Mouse (Mus musculus) intestine, embryonic 16.5 days (tissue): ENCODE results near the gene Rgp1. TPM values are rescaled to one million over a fixed set of nuclear protein-coding genes. Genes with fewer than 3 reads are reported as not detected.

Experiments
- ATAC-seq: fragments of 200-750 bp; cut with Nextera tagmentation; 2 replicates; pipeline ENCODE4 v1.8.0; 2017; ENCODE audit warnings: moderate TSS enrichment, moderate library complexity
- H3K27ac ChIP-seq: fragments of 300-500 bp; sonication (generic); 2 replicates; pipeline ENCODE4 v1.5.1; 2014; ENCODE audit warnings: mild to moderate bottlenecking, low read length
- H3K27me3 ChIP-seq: fragments of 300-500 bp; sonication (generic); replicated peaks from 2 replicates; pipeline ENCODE4 v1.6.1; 2014; ENCODE audit warnings: low read length, control low read depth, mixed read lengths; ENCODE audit not compliant: control insufficient read depth, insufficient read depth
- H3K36me3 ChIP-seq: fragments of 300-500 bp; sonication (generic); 2 replicates; pipeline ENCODE4 v1.6.1; 2014; ENCODE audit warnings: low read length, control low read depth; ENCODE audit not compliant: control insufficient read depth, insufficient read depth
- H3K4me1 ChIP-seq: fragments of 300-500 bp; sonication (generic); 2 replicates; pipeline ENCODE4 v1.6.1; 2014; ENCODE audit warnings: low read length, control low read depth, mixed read lengths; ENCODE audit not compliant: control insufficient read depth, insufficient read depth
- H3K4me2 ChIP-seq: fragments of 300-500 bp; sonication (generic); 2 replicates; pipeline ENCODE4 v1.6.1; 2014; ENCODE audit warnings: low read depth, low read length, control low read depth
- H3K4me3 ChIP-seq: fragments of 300-500 bp; sonication (generic); 2 replicates; pipeline ENCODE4 v1.5.1; 2014; ENCODE audit warnings: mild to moderate bottlenecking, low read length
- H3K9ac ChIP-seq: fragments of 300-500 bp; sonication (generic); 2 replicates; pipeline ENCODE4 v1.6.1; 2014; ENCODE audit warnings: low read depth, low read length
- H3K9me3 ChIP-seq: fragments of 300-500 bp; sonication (generic); 2 replicates; pipeline ENCODE4 v1.6.1; 2016; ENCODE audit warnings: low read length, control low read depth; ENCODE audit not compliant: control insufficient read depth
- WGBS: fragments of 180-500 bp; shearing (Covaris S2); extraction: QIAGEN DNeasy Blood & Tissue Kit; methylation state at CpG from one replicate; pipeline ENCODE4 v1.1.7; 2014; 5-methylcytosine and 5-hydroxymethylcytosine counted together
- polyA plus RNA-seq: library from polyadenylated mRNA; unstranded; fragments of >200 nt; fragmentation: Nextera tagmentation; extraction: Ambion mirVana; gene quantifications from 2 replicates; pipeline ENCODE4 v1.2.1, GENCODE M21; 2015

Rgp1 gene
- polyA plus RNA-seq, 1 experiment from 2014 or later: 19.5 TPM

DNA sequence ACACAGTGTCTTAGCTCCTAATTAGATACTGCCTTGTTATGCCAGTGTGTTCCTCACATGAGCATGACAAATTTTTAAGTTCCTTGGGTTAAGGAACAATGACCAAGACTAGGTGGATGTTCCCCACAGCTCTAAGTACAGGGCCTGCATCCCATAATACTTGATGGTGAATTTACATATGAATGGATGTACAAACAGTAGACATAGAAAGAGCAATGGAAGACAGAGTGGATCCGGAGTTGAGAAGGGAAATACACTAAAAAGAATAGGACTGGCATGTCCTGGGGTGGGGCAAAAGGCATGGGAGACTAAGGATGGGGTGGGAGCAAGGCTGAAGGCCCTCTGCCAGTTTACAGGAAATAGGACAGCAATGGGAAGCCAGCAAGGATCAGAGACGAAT, 3.2 kb upstream of the Rgp1 start:
- Histone ChIP-seq H3K4me3 (no peak overlapping the region), H3K4me2 (no peak overlapping the region), H3K27ac (no peak overlapping the region), H3K4me1 (peaks cover 28% of the 10 kb centered on the region), H3K9me3 (no peaks in the 10 kb centered on the region), H3K27me3 (no peaks in the 10 kb centered on the region), H3K9ac (no peak overlapping the region), H3K36me3 (no peaks in the 10 kb centered on the region)
- WGBS: 72% methylated on average over 2 of the region's 2 CpGs
- no peak for ATAC-seq

DNA sequence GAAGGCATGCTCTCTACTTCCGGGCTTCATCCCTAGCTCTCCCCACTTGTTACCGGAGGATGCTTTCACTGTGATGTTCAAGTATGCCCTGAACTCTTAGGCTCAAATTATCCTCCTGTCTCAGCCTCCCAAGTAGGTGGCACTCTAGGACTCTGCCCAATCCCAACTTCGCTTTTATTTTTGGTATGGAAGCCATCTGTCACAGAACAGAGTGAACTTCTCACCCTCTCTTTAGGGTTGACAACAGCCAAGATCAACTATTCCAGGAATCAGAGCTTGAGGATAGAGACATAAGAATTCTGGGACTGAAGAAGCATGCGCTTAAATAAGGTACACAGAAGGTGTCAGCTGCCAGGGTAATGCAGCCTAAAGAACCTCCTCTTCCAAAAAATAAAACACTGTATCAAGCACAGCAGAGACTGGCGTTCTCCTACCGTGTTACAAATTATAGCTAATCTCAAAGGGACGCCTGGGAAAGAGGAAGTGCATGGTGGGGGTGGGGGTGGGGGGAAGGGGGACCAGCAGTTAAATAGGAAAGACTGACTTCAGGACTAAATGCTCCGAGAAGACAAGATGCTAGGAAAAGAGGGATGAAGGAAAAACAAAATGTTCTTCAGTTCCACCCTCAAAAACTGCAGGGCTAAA, 1.2 kb upstream of the Rgp1 start:
- peaks cover 28% of the 10 kb centered on the region for H3K4me1 ChIP-seq
- WGBS: 40% methylated on average over 8 of the region's 8 CpGs
- no peaks in the 10 kb centered on the region for H3K9me3 ChIP-seq
- ATAC-seq: no peak
- H3K9ac ChIP-seq: peak overlapping the region; percentile 81
- H3K27me3 ChIP-seq: no peaks in the 10 kb centered on the region
- H3K27ac ChIP-seq: no peak overlapping the region
- peak overlapping the region; percentile 65 for H3K4me3 ChIP-seq
- 0 out of 2 replicates have a peak, but pooled peaks cover 7% of the 10 kb centered on the region for H3K36me3 ChIP-seq
- H3K4me2 ChIP-seq: peak overlapping the region; percentile 55

DNA sequence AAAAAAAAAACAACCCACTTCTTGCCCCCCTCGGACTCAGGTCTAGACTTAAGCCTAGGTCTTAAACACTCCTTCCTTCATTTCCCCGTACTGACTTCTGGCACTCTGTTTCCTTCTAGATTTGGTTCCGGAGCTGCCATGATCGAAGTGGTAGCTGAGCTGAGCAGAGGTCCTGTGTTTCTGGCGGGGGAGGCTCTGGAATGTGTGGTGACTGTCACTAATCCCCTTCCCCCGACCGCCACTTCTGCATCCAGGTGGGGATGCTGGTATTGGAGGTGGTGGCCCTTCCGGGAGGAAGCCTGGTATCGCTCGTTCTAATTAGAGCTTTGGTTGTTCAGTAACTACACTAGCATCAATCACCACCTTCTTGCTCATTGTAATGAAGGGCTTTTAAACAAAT, 741 bp downstream of the Rgp1 start:
- peaks cover 14% of the 10 kb centered on the region; the same call in 1 of the 2 replicates for H3K36me3 ChIP-seq
- H3K27me3 ChIP-seq: no peaks in the 10 kb centered on the region
- H3K4me3 ChIP-seq: peak overlapping the region; percentile 65
- peak overlapping the region; percentile 81 for H3K9ac ChIP-seq
- peaks cover 28% of the 10 kb centered on the region for H3K4me1 ChIP-seq
- ATAC-seq: no peak
- H3K9me3 ChIP-seq: no peaks in the 10 kb centered on the region
- WGBS: 3% methylated on average over 10 of the region's 10 CpGs
- peak overlapping the region; percentile 55 for H3K4me2 ChIP-seq
- H3K27ac ChIP-seq: peak overlapping the region; percentile 24; the same call in 1 of the 2 replicates

DNA sequence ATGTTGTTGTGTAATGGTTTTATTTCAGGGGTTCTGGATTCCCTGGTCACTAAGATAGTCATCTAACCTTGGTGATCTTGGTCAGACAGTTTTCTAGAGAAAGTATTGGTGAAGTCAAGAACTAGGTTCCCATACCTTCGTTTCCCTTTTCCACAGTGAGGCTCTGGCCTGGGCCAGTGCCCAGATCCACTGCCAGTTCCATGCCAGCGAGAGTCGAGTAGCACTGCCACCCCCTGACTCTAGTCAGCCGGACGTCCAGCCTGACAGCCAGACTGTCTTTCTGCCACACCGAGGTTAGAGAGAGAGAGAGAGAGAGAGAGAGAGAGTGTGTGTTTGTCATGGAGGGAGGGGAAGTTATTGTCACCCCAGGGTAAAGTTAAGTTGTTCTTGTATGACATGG, 1.2 kb downstream of the Rgp1 start:
- H3K27ac ChIP-seq: no peak overlapping the region
- H3K27me3 ChIP-seq: no peaks in the 10 kb centered on the region
- H3K4me3 ChIP-seq: peak overlapping the region; percentile 65
- peak overlapping the region; percentile 81 for H3K9ac ChIP-seq
- 79% methylated on average over 6 of the region's 6 CpGs for WGBS
- peaks cover 14% of the 10 kb centered on the region; the same call in 1 of the 2 replicates for H3K36me3 ChIP-seq
- peak overlapping the region; percentile 55 for H3K4me2 ChIP-seq
- H3K9me3 ChIP-seq: no peaks in the 10 kb centered on the region
- ATAC-seq: no peak
- peaks cover 28% of the 10 kb centered on the region for H3K4me1 ChIP-seq

DNA sequence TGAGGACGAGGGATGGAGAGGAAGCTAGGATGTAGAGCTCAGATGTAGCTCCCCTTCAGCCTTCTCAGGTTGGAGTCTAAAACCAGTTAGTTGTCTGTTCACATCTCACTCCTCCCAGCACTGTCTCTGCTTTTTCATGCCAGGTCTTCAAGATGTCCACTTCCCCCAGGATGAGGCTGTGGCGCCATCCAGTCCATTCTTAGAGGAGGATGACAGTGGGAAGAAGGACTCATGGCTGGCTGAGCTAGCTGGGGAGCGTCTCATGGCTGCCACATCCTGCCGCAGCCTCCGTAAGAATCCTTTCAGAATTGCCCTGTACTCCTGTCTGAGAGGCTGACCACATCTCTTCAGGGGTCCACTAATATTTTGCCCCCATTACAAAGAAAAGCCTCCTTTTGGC, 2.2 kb downstream of the Rgp1 start:
- Histone ChIP-seq H3K4me2 (no peak overlapping the region), H3K4me3 (no peak overlapping the region), H3K36me3 (peaks cover 14% of the 10 kb centered on the region; the same call in 1 of the 2 replicates), H3K9ac (no peak overlapping the region), H3K9me3 (no peaks in the 10 kb centered on the region), H3K27ac (no peak overlapping the region), H3K27me3 (no peaks in the 10 kb centered on the region), H3K4me1 (peaks cover 23% of the 10 kb centered on the region)
- ATAC-seq: no peak
- 95% methylated on average over 5 of the region's 5 CpGs for WGBS

DNA sequence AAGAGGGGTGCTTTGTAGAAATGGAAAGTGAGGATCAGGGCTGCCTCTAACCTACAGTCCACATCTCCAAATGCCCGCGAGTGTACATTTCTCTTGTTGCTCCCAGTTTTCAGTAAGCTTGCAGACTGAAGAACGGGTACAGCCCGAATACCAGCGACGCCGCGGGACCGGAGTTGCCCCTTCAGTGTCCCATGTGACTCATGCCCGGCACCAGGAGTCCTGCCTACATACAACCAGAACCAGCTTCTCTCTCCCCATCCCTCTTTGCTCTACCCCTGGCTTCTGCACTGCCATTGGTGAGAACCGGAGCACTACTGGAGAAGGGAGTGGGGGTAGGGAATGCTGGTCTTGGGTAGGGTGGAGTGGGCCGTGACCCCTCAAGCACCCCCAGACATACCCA, 2.9 kb downstream of the Rgp1 start:
- WGBS: 96% methylated on average over 12 of the region's 12 CpGs
- Histone ChIP-seq H3K9me3 (no peaks in the 10 kb centered on the region), H3K27ac (no peak overlapping the region), H3K4me1 (peaks cover 20% of the 10 kb centered on the region), H3K4me3 (no peak overlapping the region), H3K36me3 (peaks cover 14% of the 10 kb centered on the region; the same call in 1 of the 2 replicates), H3K9ac (no peak overlapping the region), H3K4me2 (no peak overlapping the region), H3K27me3 (no peaks in the 10 kb centered on the region)
- ATAC-seq: no peak

DNA sequence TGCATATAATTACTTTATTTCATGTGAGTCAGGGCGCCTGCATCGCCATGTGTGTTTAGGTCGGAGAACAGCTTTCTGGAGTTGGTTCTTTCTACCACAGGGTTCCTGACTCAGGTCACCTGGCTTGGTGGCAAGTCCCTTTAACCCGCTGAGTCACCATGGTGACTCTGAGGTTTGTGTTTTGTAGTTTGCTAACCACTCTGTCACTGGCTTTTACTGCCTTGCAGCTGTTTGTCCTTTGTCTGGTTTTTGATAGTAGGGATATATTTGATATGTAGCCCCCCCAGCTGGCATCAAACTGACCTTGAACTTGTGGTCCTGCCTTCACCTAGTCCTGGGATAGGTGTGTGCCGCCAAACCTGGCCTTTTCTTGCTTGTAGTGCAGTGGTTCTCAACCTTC, 3.7 kb downstream of the Rgp1 start:
- ATAC-seq: no peak
- no peak overlapping the region for H3K4me2 ChIP-seq
- H3K36me3 ChIP-seq: peaks cover 14% of the 10 kb centered on the region; the same call in 1 of the 2 replicates
- H3K27me3 ChIP-seq: no peaks in the 10 kb centered on the region
- 91% methylated on average over 5 of the region's 5 CpGs for WGBS
- no peak overlapping the region for H3K27ac ChIP-seq
- no peaks in the 10 kb centered on the region for H3K9me3 ChIP-seq
- no peak overlapping the region for H3K9ac ChIP-seq
- H3K4me1 ChIP-seq: peaks cover 13% of the 10 kb centered on the region
- no peak overlapping the region for H3K4me3 ChIP-seq

DNA sequence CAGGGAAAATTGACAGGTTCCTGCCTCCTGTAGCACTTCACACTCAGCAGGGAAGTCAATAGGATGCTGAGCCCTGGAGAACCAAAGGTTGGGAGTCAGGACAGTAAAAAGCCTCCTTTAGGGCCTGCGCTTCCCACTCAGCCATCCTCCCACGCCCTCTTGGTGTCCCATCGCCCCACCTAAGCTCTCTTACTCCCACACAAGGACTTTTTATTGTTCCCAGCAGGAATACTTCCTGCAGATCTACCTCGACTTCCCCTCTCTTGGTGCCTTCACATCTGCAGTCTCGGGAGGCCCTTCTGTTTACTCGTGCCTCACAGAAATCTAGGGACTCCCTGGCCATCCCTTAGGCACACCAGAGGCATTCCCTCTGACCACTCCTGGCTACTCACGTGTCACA, 4.9 kb downstream of the Rgp1 start:
- Histone ChIP-seq H3K4me1 (peaks cover 7% of the 10 kb centered on the region; the same call in 1 of the 2 replicates), H3K9ac (no peak overlapping the region), H3K27me3 (no peaks in the 10 kb centered on the region), H3K4me2 (no peak overlapping the region), H3K4me3 (no peak overlapping the region), H3K36me3 (peaks cover 14% of the 10 kb centered on the region; the same call in 1 of the 2 replicates), H3K9me3 (no peaks in the 10 kb centered on the region), H3K27ac (no peak overlapping the region)
- 72% methylated on average over 7 of the region's 7 CpGs for WGBS
- no peak for ATAC-seq

DNA sequence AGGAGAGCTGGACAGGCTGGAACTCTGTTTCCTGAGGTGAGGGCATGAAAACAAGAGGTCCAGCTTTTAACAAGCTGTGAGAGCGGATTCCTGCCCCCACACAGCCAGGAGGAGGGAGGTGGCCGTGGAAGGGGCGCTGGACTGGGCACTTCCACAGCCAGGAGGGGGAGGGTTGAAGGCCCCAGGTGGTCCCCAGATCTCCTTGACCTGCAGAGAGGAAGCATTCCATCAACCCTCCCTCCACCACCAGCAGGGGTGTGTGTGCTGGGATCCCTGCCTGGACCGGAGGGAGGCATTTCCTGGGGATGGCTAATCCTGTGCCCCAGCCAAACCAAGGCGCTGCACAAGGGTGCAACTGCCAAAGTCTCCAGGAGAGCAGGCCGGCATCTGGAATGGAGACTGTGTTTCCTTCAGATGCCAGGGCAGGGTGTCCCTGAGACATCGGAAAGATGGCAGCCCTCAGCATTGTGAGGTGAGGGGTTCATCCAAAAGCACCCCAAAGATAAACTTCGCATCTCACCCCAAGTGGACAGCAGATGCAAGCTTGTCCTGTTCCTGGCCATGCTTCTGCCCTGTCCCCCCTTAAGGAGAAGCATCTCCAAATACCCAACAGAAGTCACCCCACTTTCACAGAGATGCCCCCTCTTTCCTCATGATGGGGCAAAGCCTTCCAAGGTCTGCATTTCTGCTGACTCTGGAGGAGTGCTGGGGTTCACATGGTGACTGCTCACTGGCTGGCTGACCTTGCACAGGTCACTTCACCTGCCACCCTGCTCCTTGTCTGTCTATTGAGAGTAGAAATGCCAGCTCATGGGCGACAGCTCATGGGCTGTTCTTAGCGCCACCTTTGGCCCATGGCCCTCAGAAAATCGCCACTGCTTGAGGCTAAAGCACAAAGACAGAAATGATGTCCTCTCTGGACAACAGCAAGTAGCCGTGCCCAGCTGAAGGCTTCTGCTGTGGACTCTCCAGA, 6.2 kb downstream of the Rgp1 start, which contains the start of gene Msmp:
Gene Msmp, minus strand, starts transcription at position 51 of the 973 bp plus-strand sequence.
- peaks cover 2% of the 10 kb centered on the region; the same call in 1 of the 2 replicates for H3K4me1 ChIP-seq
- 69% methylated on average over 12 of the region's 12 CpGs for WGBS
- H3K9ac ChIP-seq: no peak within 1 kb of the TSS
- no peak within 1 kb of the TSS for H3K27ac ChIP-seq
- H3K4me2 ChIP-seq: no peak within 1 kb of the TSS
- no peak; the same call in 1 of the 2 replicates for ATAC-seq
- H3K4me3 ChIP-seq: no peak within 1 kb of the TSS
- H3K36me3 ChIP-seq: peaks cover 14% of the 10 kb centered on the region; the same call in 1 of the 2 replicates
- no peaks in the 10 kb centered on the region for H3K9me3 ChIP-seq
- no peaks in the 10 kb centered on the region for H3K27me3 ChIP-seq
